Mouse (Mus musculus) stomach, embryonic 15.5 days (tissue): ENCODE measurements at regions not wholly inside any gene's neighbourhood (a gene's known extent, or its start where the extent isn't known, plus 50 kb on each side); places are given as distances from the start of the nearest gene placed in this dataset.

Experiments used
- ATAC-seq: fragments of 200-750 bp; cut with Nextera tagmentation; 2 replicates; pipeline ENCODE4 v1.8.0; 2017; ENCODE audit warnings: low read depth, moderate number of reproducible peaks, moderate TSS enrichment; ENCODE audit not compliant: insufficient read depth, low FRiP score
- H3K27ac ChIP-seq: fragments of 300-500 bp; sonication (generic); 2 replicates; pipeline ENCODE4 v1.5.1; 2015; ENCODE audit warnings: mild to moderate bottlenecking, inconsistent platforms
- H3K27me3 ChIP-seq: fragments of 300-500 bp; sonication (generic); replicated peaks from 2 replicates; pipeline ENCODE4 v1.6.1; 2015; ENCODE audit warnings: inconsistent platforms
- H3K36me3 ChIP-seq: fragments of 300-500 bp; sonication (generic); 2 replicates; pipeline ENCODE4 v1.6.1; 2015; ENCODE audit warnings: inconsistent platforms
- H3K4me1 ChIP-seq: fragments of 300-500 bp; sonication (generic); 2 replicates; pipeline ENCODE4 v1.6.1; 2015; ENCODE audit warnings: inconsistent platforms
- H3K4me2 ChIP-seq: fragments of 300-500 bp; sonication (generic); 2 replicates; pipeline ENCODE4 v1.6.1; 2015; ENCODE audit warnings: mild to moderate bottlenecking, inconsistent platforms
- H3K4me3 ChIP-seq: fragments of 300-500 bp; sonication (generic); replicated peaks from 2 replicates; pipeline ENCODE4 v1.5.1; 2015; ENCODE audit warnings: inconsistent platforms
- H3K9ac ChIP-seq: fragments of 300-500 bp; sonication (generic); 2 replicates; pipeline ENCODE4 v1.6.1; 2015; ENCODE audit warnings: inconsistent platforms
- H3K9me3 ChIP-seq: fragments of 300-500 bp; sonication (generic); 2 replicates; pipeline ENCODE4 v1.6.1; 2016; ENCODE audit warnings: inconsistent platforms
- WGBS: fragments of 180-500 bp; shearing (Covaris S2); methylation state at CpG from one replicate; pipeline ENCODE4 v1.1.7; 2015; 5-methylcytosine and 5-hydroxymethylcytosine counted together

GRCm38 (mm10) chr4:150800774-150801173, 52.9 kb upstream of the Errfi1 start:
- Histone ChIP-seq H3K27ac (no peak overlapping the region), H3K4me2 (no peak overlapping the region), H3K27me3 (no peaks in the 10 kb centered on the region), H3K9me3 (no peaks in the 10 kb centered on the region), H3K4me3 (no peak overlapping the region), H3K4me1 (peaks cover 17% of the 10 kb centered on the region), H3K36me3 (no peaks in the 10 kb centered on the region), H3K9ac (no peak overlapping the region)
- no peak for ATAC-seq
- 67% methylated on average over 8 of the region's 8 CpGs for WGBS

- Histone ChIP-seq H3K9ac (no peak overlapping the region), H3K27ac (peak overlapping the region; percentile 80), H3K9me3 (no peaks in the 10 kb centered on the region), H3K36me3 (no peaks in the 10 kb centered on the region), H3K4me1 (peaks cover 20% of the 10 kb centered on the region), H3K4me3 (no peak overlapping the region), H3K27me3 (no peaks in the 10 kb centered on the region), H3K4me2 (no peak overlapping the region)
- no peak for ATAC-seq
- 22% methylated on average over 22 of the region's 22 CpGs for WGBS
These were observed 53.9 kb upstream of the Errfi1 start for GRCm38 (mm10) chr4:150799550-150800398.

- Histone ChIP-seq H3K9me3 (no peaks in the 10 kb centered on the region), H3K4me3 (no peak overlapping the region), H3K27me3 (no peaks in the 10 kb centered on the region), H3K4me1 (peaks cover 24% of the 10 kb centered on the region), H3K4me2 (peak overlapping the region; percentile 19; the same call in 1 of the 2 replicates), H3K36me3 (no peaks in the 10 kb centered on the region), H3K27ac (peak overlapping the region; percentile 80), H3K9ac (no peak overlapping the region)
- ATAC-seq = peak; percentile 61
- WGBS = 18% methylated on average over 13 of the region's 13 CpGs
These were observed 54.8 kb upstream of the Errfi1 start for GRCm38 (mm10) chr4:150798783-150799530.

- 77% methylated on average over 8 of the region's 8 CpGs for WGBS
- no peak for ATAC-seq
- Histone ChIP-seq H3K9me3 (no peaks in the 10 kb centered on the region), H3K9ac (no peak overlapping the region), H3K27ac (peak overlapping the region; percentile 80), H3K4me1 (peaks cover 24% of the 10 kb centered on the region), H3K4me2 (peak overlapping the region; percentile 19; the same call in 1 of the 2 replicates), H3K27me3 (no peaks in the 10 kb centered on the region), H3K36me3 (no peaks in the 10 kb centered on the region), H3K4me3 (no peak overlapping the region)
These were observed 55.4 kb upstream of the Errfi1 start for GRCm38 (mm10) chr4:150798281-150798680.

GRCm38 (mm10) chr4:150797057-150797456, 56.7 kb upstream of the Errfi1 start:
- H3K9ac ChIP-seq = no peak overlapping the region
- no peaks in the 10 kb centered on the region for H3K9me3 ChIP-seq
- peaks cover 24% of the 10 kb centered on the region for H3K4me1 ChIP-seq
- no peak overlapping the region for H3K4me3 ChIP-seq
- ATAC-seq = no peak
- 83% methylated on average over 3 of the region's 3 CpGs for WGBS
- H3K27ac ChIP-seq = no peak overlapping the region
- H3K27me3 ChIP-seq = no peaks in the 10 kb centered on the region
- no peak overlapping the region for H3K4me2 ChIP-seq
- H3K36me3 ChIP-seq = no peaks in the 10 kb centered on the region

GRCm38 (mm10) chr4:150794878-150795277, 58.8 kb upstream of the Errfi1 start:
- 55% methylated on average over 5 of the region's 5 CpGs for WGBS
- no peak overlapping the region for H3K9ac ChIP-seq
- H3K36me3 ChIP-seq = no peaks in the 10 kb centered on the region
- H3K9me3 ChIP-seq = no peaks in the 10 kb centered on the region
- no peak overlapping the region for H3K4me2 ChIP-seq
- no peaks in the 10 kb centered on the region for H3K27me3 ChIP-seq
- H3K27ac ChIP-seq = no peak overlapping the region
- no peak for ATAC-seq
- peaks cover 17% of the 10 kb centered on the region for H3K4me1 ChIP-seq
- H3K4me3 ChIP-seq = no peak overlapping the region

- H3K36me3 ChIP-seq = no peaks in the 10 kb centered on the region
These were observed 59.4 kb upstream of the Errfi1 start for GRCm38 (mm10) chr4:150794257-150794794.

GRCm38 (mm10) chr4:150793146-150793545, 60.6 kb upstream of the Errfi1 start:
- Histone ChIP-seq H3K36me3 (no peaks in the 10 kb centered on the region), H3K9ac (no peak overlapping the region), H3K9me3 (no peaks in the 10 kb centered on the region), H3K4me3 (no peak overlapping the region), H3K27me3 (no peaks in the 10 kb centered on the region), H3K4me2 (no peak overlapping the region), H3K27ac (no peak overlapping the region), H3K4me1 (peaks cover 10% of the 10 kb centered on the region; the same call in 1 of the 2 replicates)
- ATAC-seq = no peak
- 85% methylated on average over 12 of the region's 12 CpGs for WGBS

More at GRCm38 (mm10) chr4:150794257-150794794, 59.4 kb upstream of the Errfi1 start:
- H3K27ac ChIP-seq = no peak overlapping the region
- H3K4me3 ChIP-seq = no peak overlapping the region
- no peak overlapping the region for H3K4me2 ChIP-seq
- no peaks in the 10 kb centered on the region for H3K27me3 ChIP-seq
- no peaks in the 10 kb centered on the region for H3K9me3 ChIP-seq
- ATAC-seq = no peak
- WGBS = 55% methylated on average over 9 of the region's 9 CpGs
- no peak overlapping the region for H3K9ac ChIP-seq
- peaks cover 15% of the 10 kb centered on the region for H3K4me1 ChIP-seq

GRCm38 (mm10) chr4:150789166-150789565, 64.6 kb upstream of the Errfi1 start:
- no peak overlapping the region for H3K4me3 ChIP-seq
- ATAC-seq = 0 out of 2 replicates have a peak, but pooled peaks have one; percentile 43
- peak overlapping the region; percentile 44; the same call in 1 of the 2 replicates for H3K27ac ChIP-seq
- H3K9me3 ChIP-seq = no peaks in the 10 kb centered on the region
- no peaks in the 10 kb centered on the region for H3K36me3 ChIP-seq
- no peak overlapping the region for H3K4me2 ChIP-seq
- H3K9ac ChIP-seq = no peak overlapping the region
- no peaks in the 10 kb centered on the region for H3K27me3 ChIP-seq
- 50% methylated on average over 7 of the region's 7 CpGs for WGBS
- peaks cover 7% of the 10 kb centered on the region; the same call in 1 of the 2 replicates for H3K4me1 ChIP-seq

- Histone ChIP-seq H3K27ac (no peak overlapping the region), H3K36me3 (no peaks in the 10 kb centered on the region), H3K9me3 (no peaks in the 10 kb centered on the region), H3K4me3 (no peak overlapping the region), H3K4me2 (no peak overlapping the region), H3K4me1 (peaks cover 7% of the 10 kb centered on the region; the same call in 1 of the 2 replicates), H3K27me3 (no peaks in the 10 kb centered on the region), H3K9ac (no peak overlapping the region)
- WGBS = 46% methylated on average over 6 of the region's 6 CpGs
- ATAC-seq = no peak
These were observed 66.6 kb upstream of the Errfi1 start for GRCm38 (mm10) chr4:150787113-150787512.

GRCm38 (mm10) chr4:150786651-150787050, 67.1 kb upstream of the Errfi1 start:
- Histone ChIP-seq H3K4me2 (no peak overlapping the region), H3K4me1 (peaks cover 7% of the 10 kb centered on the region; the same call in 1 of the 2 replicates), H3K9me3 (no peaks in the 10 kb centered on the region), H3K9ac (no peak overlapping the region), H3K27me3 (no peaks in the 10 kb centered on the region), H3K4me3 (no peak overlapping the region), H3K27ac (no peak overlapping the region), H3K36me3 (no peaks in the 10 kb centered on the region)
- 83% methylated on average over 3 of the region's 3 CpGs for WGBS
- no peak for ATAC-seq
